Mouse (Mus musculus) E14TG2a.4 (cell line): ENCODE data around the gene Mrtfa.
"Not testable (repeated sequence)": the region's sequence is repeated elsewhere in the genome, so short reads cannot be mapped to it uniquely, and the experiment has no call there.

Experiments
- H3K27me3 ChIP-seq: 2 replicates; pipeline ENCODE4 v1.6.1; 2014; ENCODE audit warnings: low read length, control low read depth; ENCODE audit not compliant: insufficient read depth
- H3K36me3 ChIP-seq: 2 replicates; pipeline ENCODE4 v1.6.1; 2014; ENCODE audit warnings: low read length, control low read depth; ENCODE audit not compliant: insufficient read depth
- H3K4me1 ChIP-seq: replicated peaks from 2 replicates; pipeline ENCODE4 v1.6.1; 2014; ENCODE audit warnings: low read depth, low read length, control low read depth
- H3K4me3 ChIP-seq: replicated peaks from 2 replicates; pipeline ENCODE4 v1.5.1; 2014; ENCODE audit warnings: mild to moderate bottlenecking, low read length
- H3K9me3 ChIP-seq: 2 replicates; pipeline ENCODE4 v1.6.1; 2014; ENCODE audit warnings: low read length, control low read depth
- CTCF ChIP-seq: conservative IDR thresholded peaks from 2 replicates; pipeline ENCODE4 v1.5.1; 2014; ENCODE audit warnings: low read length
- NANOG ChIP-seq: IDR thresholded peaks from 2 replicates; pipeline ENCODE4 v1.6.1; 2014; ENCODE audit warnings: borderline replicate concordance, low read length, mixed read lengths
- POU5F1 ChIP-seq: IDR thresholded peaks from 2 replicates; pipeline ENCODE4 v1.6.1; 2014; ENCODE audit warnings: low read length, borderline replicate concordance

Gene Mrtfa

GRCm38 (mm10) chr15:81228258-81228657, 37.7 kb upstream of the Mrtfa start:
- Histone ChIP-seq H3K36me3 (no peaks in the 10 kb centered on the region), H3K27me3 (peaks cover 14% of the 10 kb centered on the region), H3K9me3 (no peaks in the 10 kb centered on the region), H3K4me3 (no peak overlapping the region), H3K4me1 (no peaks in the 10 kb centered on the region)
- no peak for TF ChIP-seq POU5F1
- no peak for TF ChIP-seq CTCF
- TF ChIP-seq NANOG: no peak

- Histone ChIP-seq H3K9me3 (no peaks in the 10 kb centered on the region), H3K4me1 (no peaks in the 10 kb centered on the region), H3K27me3 (peaks cover 11% of the 10 kb centered on the region), H3K4me3 (no peak overlapping the region), H3K36me3 (no peaks in the 10 kb centered on the region)
- TF ChIP-seq POU5F1: no peak
- no peak for TF ChIP-seq CTCF
- no peak for TF ChIP-seq NANOG
Observed at GRCm38 (mm10) chr15:81227275-81227674, 36.7 kb upstream of the Mrtfa start.

GRCm38 (mm10) chr15:81226796-81227195, 36.2 kb upstream of the Mrtfa start:
- H3K9me3 ChIP-seq: no peaks in the 10 kb centered on the region
- no peaks in the 10 kb centered on the region for H3K4me1 ChIP-seq
- H3K4me3 ChIP-seq: no peak overlapping the region
- H3K27me3 ChIP-seq: peaks cover 9% of the 10 kb centered on the region
- no peaks in the 10 kb centered on the region for H3K36me3 ChIP-seq
- TF ChIP-seq NANOG: no peak
- TF ChIP-seq POU5F1: no peak
- no peak for TF ChIP-seq CTCF

- no peaks in the 10 kb centered on the region for H3K9me3 ChIP-seq
- peaks cover 2% of the 10 kb centered on the region for H3K4me1 ChIP-seq
- TF ChIP-seq CTCF (no peak), POU5F1 (no peak), NANOG (no peak)
- no peaks in the 10 kb centered on the region for H3K36me3 ChIP-seq
- no peak overlapping the region for H3K4me3 ChIP-seq
- peaks cover 12% of the 10 kb centered on the region for H3K27me3 ChIP-seq
Observed at GRCm38 (mm10) chr15:81225732-81226131, 35.2 kb upstream of the Mrtfa start.

- Histone ChIP-seq H3K4me3 (no peak overlapping the region), H3K36me3 (no peaks in the 10 kb centered on the region), H3K27me3 (peaks cover 10% of the 10 kb centered on the region), H3K4me1 (peaks cover 4% of the 10 kb centered on the region), H3K9me3 (no peaks in the 10 kb centered on the region)
- TF ChIP-seq POU5F1 (no peak), CTCF (no peak), NANOG (no peak)
Observed at GRCm38 (mm10) chr15:81225016-81225415, 34.5 kb upstream of the Mrtfa start.

- Histone ChIP-seq H3K36me3 (no peaks in the 10 kb centered on the region), H3K4me3 (no peak overlapping the region), H3K9me3 (no peaks in the 10 kb centered on the region), H3K4me1 (peaks cover 12% of the 10 kb centered on the region), H3K27me3 (peaks cover 12% of the 10 kb centered on the region; the same call in 1 of the 2 replicates)
- TF ChIP-seq POU5F1 (no peak), CTCF (no peak), NANOG (no peak)
Observed at GRCm38 (mm10) chr15:81221446-81221845, 30.9 kb upstream of the Mrtfa start.

GRCm38 (mm10) chr15:81220051-81220450, 29.5 kb upstream of the Mrtfa start:
- Histone ChIP-seq H3K27me3 (peaks cover 14% of the 10 kb centered on the region), H3K4me1 (peaks cover 12% of the 10 kb centered on the region)
- not testable (repeated sequence) for H3K36me3 ChIP-seq, H3K4me3 ChIP-seq, H3K9me3 ChIP-seq

- H3K4me1 ChIP-seq: peaks cover 12% of the 10 kb centered on the region
Observed at GRCm38 (mm10) chr15:81219054-81219453, 28.5 kb upstream of the Mrtfa start.

GRCm38 (mm10) chr15:81216906-81217653, 26.5 kb upstream of the Mrtfa start:
- Histone ChIP-seq H3K9me3 (peaks cover 4% of the 10 kb centered on the region), H3K4me3 (no peak overlapping the region), H3K4me1 (peaks cover 23% of the 10 kb centered on the region), H3K27me3 (peaks cover 19% of the 10 kb centered on the region), H3K36me3 (no peaks in the 10 kb centered on the region)
- no peak for TF ChIP-seq NANOG
- TF ChIP-seq CTCF: no peak
- no peak for TF ChIP-seq POU5F1

More at GRCm38 (mm10) chr15:81219054-81219453, 28.5 kb upstream of the Mrtfa start:
- Histone ChIP-seq H3K9me3 (peaks cover 4% of the 10 kb centered on the region), H3K4me3 (no peak overlapping the region), H3K36me3 (no peaks in the 10 kb centered on the region), H3K27me3 (peaks cover 14% of the 10 kb centered on the region)
- TF ChIP-seq POU5F1 (no peak), CTCF (no peak), NANOG (no peak)

GRCm38 (mm10) chr15:81212976-81213375, 22.4 kb upstream of the Mrtfa start:
- H3K4me3 ChIP-seq: no peak overlapping the region

More at GRCm38 (mm10) chr15:81212976-81213375, 22.4 kb upstream of the Mrtfa start:
- Histone ChIP-seq H3K4me1 (peaks cover 12% of the 10 kb centered on the region), H3K9me3 (peaks cover 4% of the 10 kb centered on the region), H3K36me3 (no peaks in the 10 kb centered on the region), H3K27me3 (peaks cover 12% of the 10 kb centered on the region)
- no peak for TF ChIP-seq CTCF
- no peak for TF ChIP-seq NANOG
- no peak for TF ChIP-seq POU5F1
